Mouse (Mus musculus) fibroblast of lung, adult 2 months (primary cell): Measurements from ENCODE around the gene Narf.

ENCODE experiments used
- DNase-seq: peaks from one replicate; pipeline ENCODE4 v3.0.0-alpha.2; 2011; ENCODE audit warnings: low read depth

The Narf gene

DNA sequence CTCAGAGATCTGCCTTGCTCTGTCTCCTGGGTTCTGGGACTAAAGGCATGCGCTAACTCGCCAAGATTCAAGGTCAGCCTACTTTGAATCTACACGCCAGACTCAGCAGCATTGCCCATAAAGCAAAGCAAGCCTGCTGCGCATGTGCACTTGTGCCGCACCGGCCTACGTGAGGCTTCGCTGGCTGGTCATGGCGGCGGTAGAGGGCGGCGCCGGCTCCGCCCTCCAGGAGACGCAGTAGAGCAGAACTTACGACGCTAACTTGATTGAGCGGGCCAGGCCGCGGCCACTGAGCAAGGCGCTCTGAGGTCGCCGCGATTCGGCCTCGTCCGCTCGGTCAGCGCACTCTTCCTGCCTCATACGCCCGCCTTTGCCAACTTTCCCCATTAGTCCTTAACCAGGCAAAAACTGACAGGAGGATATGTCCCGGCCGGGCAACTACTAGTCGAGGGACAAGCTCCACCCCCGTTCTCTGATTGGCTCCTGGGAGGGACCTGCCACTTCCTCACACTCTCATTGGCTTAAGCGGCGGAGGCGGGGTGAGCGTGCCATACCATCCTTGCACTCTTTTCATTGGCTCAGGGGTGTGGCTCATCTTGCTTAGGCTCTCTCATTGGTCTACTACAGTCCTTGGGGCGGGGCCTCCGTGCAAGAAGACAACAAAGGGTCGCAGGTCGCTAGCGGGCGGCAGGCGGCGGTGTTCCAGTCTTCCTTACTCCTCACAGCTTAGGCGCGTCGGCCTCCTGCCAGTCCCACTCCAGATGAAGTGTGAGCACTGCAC lies at the start of gene Narf:
TSS of gene Narf (plus strand) at position 690 of the 781 bp plus-strand sequence.
- DNase-seq = peak; percentile 99

- DNase-seq = peak; percentile 86
Observed at GRCm38 (mm10) chr11:121189681-121190080, 47.4 kb upstream of the Narf start.

GRCm38 (mm10) chr11:121192742-121193141 lies 44.3 kb upstream of the Narf start:
- DNase-seq = no peak

- DNase-seq = peak; percentile 40
Observed at GRCm38 (mm10) chr11:121193415-121193814, 43.6 kb upstream of the Narf start.

DNA sequence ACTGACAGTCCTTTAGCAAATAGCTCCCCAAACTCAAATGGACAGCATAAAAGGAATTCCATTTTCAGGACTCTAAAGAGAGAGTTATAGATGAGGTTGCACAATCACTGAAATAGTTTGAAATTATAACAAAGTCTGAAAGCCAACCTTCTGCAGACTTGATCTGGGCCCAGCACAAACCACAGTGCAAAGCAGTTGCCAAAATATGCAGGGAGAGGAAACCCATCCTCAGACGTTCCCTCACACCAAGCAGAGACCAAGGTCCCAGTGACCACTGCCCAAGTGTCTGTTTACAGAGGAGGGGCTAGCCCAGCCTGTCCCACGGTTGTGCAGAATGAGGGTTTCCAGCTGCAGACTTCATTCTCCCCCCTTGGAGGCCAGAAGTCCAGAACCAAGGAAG lies 38.4 kb upstream of the Narf start:
- DNase-seq = peak; percentile 87

DNA sequence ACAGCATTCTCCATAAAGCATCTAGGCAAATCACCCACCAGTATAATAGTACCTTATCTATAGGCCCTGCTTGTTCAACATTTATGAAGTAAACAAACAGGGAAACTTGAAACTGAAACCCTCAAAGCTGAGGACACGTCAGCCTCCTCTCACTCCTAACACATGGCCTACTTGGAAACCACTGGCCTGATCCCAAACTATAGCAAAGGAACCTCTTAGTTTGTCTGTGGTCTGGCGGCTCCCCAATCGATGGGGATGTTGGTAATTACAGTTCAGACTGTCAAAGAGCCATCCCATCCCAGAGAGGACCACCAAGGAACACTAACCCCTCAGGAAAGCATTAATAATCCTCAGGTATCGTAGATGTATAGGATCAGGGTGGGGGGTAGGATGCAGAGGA lies 37.2 kb upstream of the Narf start:
- DNase-seq = no peak

DNA sequence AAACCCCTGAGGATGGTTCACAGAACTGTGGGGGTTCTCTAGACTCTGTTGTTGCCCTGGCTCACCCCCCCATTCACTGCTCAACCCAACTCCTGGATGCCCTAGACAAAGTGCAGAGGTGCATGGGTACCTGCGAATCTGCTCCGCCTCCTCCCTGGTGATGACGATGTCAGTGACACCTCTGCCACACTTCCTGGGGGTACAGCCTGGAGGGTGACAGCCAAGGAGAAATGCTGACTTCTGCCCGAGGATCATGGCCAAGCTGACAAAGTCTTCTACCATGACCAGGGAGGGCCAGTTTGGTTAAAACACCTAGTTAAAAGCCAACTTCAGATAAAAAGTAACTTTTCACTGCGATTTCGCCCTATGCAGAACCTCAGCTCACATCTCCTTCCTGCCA lies 36.3 kb upstream of the Narf start:
- no peak for DNase-seq

- DNase-seq = peak; percentile 36
Observed at GRCm38 (mm10) chr11:121201436-121202198, 35.4 kb upstream of the Narf start.

DNA sequence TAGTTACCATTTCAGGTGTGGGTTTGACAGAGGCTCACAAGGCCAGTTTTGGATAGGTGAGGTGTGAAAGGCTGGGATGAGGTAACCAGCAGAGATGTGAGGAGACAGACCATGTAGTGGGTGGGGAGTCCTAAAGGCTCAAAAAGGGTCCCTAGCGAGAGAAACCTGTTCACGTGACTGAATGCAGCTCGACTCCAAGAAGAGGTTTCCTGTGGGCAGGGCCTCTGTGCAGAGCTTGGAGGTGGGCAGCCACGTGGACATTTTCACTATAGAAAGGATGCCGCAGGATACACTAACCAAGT lies 33.2 kb upstream of the Narf start:
- DNase-seq = no peak

GRCm38 (mm10) chr11:121204161-121205006 lies 32.7 kb upstream of the Narf start, which contains the start of the genes Hexdc and Ogfod3:
Gene Hexdc, plus strand, starts transcription at chr11:121204433.
Gene Ogfod3, minus strand, starts transcription at chr11:121204711.
- peak; percentile 77 for DNase-seq

DNA sequence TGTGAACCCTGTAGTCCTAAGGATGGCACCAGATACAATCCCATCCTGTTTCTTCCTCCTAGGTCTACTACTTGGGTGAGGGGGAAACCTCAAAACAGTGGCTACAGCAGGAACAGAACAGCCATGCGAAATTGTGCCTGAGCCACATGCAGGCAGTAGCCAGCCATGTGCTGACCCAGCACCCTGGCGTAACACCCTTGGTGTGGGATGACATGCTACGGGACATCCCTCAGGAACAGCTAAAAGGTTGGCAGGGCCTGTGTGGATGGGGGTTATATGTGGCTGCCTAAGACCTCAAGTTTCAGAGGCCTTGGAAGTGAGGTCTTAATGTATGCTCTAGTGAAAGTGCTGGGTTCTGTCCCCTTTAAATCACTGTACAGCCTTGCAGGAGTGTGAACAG lies 20.2 kb upstream of the Narf start:
- no peak for DNase-seq

GRCm38 (mm10) chr11:121219776-121220175 lies 17.3 kb upstream of the Narf start:
- DNase-seq = no peak

- no peak for DNase-seq
Observed at GRCm38 (mm10) chr11:121220771-121221170, 16.3 kb upstream of the Narf start.

DNA sequence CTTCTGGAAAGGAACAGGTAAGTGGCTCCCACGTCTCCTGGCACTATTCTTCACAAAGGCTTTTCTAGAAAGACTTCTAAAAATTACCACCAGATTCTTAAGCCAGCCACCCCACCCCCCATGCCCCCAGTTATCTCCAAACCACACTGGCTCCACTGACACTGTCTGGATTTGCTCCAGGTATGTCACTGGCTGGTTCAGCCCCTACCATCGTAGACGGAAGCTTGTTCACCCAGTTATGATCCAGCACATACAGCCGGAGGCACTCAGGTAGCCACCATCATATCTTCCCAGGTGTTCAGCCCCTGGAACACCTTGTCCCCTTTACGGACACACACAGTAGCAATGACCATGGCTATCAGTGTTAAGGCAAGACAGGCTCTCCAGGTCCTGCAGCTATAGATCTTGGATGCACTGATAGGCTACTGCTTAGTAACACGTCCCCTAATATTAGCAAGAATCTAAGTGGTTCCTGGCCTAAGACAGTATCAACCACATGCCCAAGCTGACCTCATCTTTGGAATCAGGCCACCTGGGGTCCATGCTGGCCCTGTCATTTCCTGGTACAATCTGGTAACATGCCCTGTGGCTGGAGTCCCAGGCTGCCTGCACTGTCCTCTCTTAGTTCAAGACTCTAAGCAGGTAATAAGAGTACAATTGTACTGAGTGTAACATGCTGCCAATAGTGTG lies 15.6 kb upstream of the Narf start:
- DNase-seq = no peak

GRCm38 (mm10) chr11:121228129-121229017 lies 8.7 kb upstream of the Narf start:
- no peak for DNase-seq

GRCm38 (mm10) chr11:121229018-121229439 lies 8.0 kb upstream of the Narf start, which contains the start of gene Cybc1:
Gene Cybc1, minus strand, starts transcription at chr11:121229322.
- peak; percentile 65 for DNase-seq

DNA sequence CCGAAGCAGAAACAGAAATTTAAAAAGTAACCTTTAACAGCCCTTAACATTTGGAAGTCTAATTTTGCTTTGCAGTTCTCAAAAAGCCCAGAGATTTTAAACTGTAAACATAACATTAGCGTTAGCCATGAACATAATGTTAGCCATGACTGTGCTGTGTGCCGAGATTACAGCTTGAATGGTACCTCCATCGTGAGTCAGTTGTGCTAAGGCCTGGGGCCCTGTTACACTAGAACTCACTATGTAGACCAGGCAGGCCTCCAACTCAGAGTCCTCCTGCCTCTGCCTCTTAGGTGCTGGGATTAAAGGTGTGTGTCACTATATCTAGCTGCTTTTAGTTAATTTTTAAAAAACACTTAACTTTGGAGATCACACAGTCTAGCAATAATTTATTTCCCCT lies 5.9 kb upstream of the Narf start:
- no peak for DNase-seq

- no peak for DNase-seq
Observed at GRCm38 (mm10) chr11:121231628-121232291, 5.3 kb upstream of the Narf start.

DNA sequence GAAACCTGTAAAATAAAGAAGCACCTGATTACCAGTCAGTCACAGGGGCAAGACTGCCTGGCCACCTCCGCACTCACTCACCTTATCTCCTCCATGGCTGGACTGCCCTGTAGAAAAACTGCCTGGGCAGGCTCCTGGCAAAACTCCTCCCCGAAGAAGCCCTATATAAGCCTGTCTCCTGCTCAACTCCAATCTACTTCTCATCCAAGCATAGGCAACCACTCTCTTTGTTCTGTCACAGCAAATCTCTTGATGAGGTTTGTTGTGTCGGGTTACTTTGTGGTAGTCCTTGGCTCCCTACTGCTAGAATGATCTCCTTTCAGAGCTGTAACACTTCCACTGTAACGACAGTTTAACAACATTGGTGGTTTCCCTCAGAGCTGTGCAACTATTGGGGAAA lies 4.3 kb upstream of the Narf start:
- DNase-seq = no peak
